Mouse (Mus musculus) cerebellum, adult 11-12 months (tissue): Measurements from ENCODE around the gene Hyal6.

Experiments used
- DNase-seq: peaks from one replicate; pipeline ENCODE4 v3.0.0; 2022

The Hyal6 gene

GRCm38 (mm10) chr6:24732945-24733344 lies at the start of gene Hyal6:
Hyal6 (plus strand) TSS chr6:24733245.
- no peak for DNase-seq

- no peak for DNase-seq
Observed at GRCm38 (mm10) chr6:24687871-24688270, 45.2 kb upstream of the Hyal6 start.

GRCm38 (mm10) chr6:24694455-24695410 lies 38.3 kb upstream of the Hyal6 start:
- no peak for DNase-seq

- no peak for DNase-seq
Observed at GRCm38 (mm10) chr6:24696117-24696516, 36.9 kb upstream of the Hyal6 start.

- no peak for DNase-seq
Observed at GRCm38 (mm10) chr6:24697216-24697615, 35.8 kb upstream of the Hyal6 start.

- no peak for DNase-seq
Observed at GRCm38 (mm10) chr6:24707090-24707489, 26.0 kb upstream of the Hyal6 start.

- no peak for DNase-seq
Observed at GRCm38 (mm10) chr6:24707499-24707898, 25.5 kb upstream of the Hyal6 start.

- no peak for DNase-seq
Observed at GRCm38 (mm10) chr6:24721317-24722099, 11.5 kb upstream of the Hyal6 start.

GRCm38 (mm10) chr6:24728130-24728529 lies 4.9 kb upstream of the Hyal6 start:
- DNase-seq, result no peak

- DNase-seq, result no peak
Observed at GRCm38 (mm10) chr6:24734565-24734964, 1.5 kb downstream of the Hyal6 start.

GRCm38 (mm10) chr6:24748029-24748428 lies 15.0 kb downstream of the Hyal6 start, which contains the start of gene Hyal4:
Hyal4 (plus strand) TSS chr6:24748329.
- DNase-seq, result no peak

GRCm38 (mm10) chr6:24759281-24759680 lies 26.2 kb downstream of the Hyal6 start:
- no peak for DNase-seq

- DNase-seq, result no peak
Observed at GRCm38 (mm10) chr6:24766261-24766660, 33.2 kb downstream of the Hyal6 start.

GRCm38 (mm10) chr6:24779182-24779581 lies 46.1 kb downstream of the Hyal6 start:
- DNase-seq, result no peak

GRCm38 (mm10) chr6:24790888-24791287 lies 57.8 kb downstream of the Hyal6 start, which contains the start of gene Spam1:
Spam1 (plus strand) TSS chr6:24791188.
- DNase-seq, result no peak
